Mouse (Mus musculus) heart, adult 2 months (tissue): Measurements from ENCODE around the gene Srebf1. TPM values are rescaled to one million over a fixed set of nuclear protein-coding genes. Genes with fewer than 3 reads are reported as not detected.

ENCODE experiments used
- DNase-seq, 2 experiments: peaks; one replicate each; pipeline ENCODE4 v3.0.0; 2021
- H3K27ac ChIP-seq: fragments of 200-600 bp; 2 replicates; pipeline ENCODE4 v1.8.1; 2022
- H3K27me3 ChIP-seq: fragments of 200-500 bp; 2 replicates; pipeline ENCODE4 v1.6.1; 2012; ENCODE audit warnings: mild to moderate bottlenecking, low read length, inconsistent platforms, mixed read lengths; ENCODE audit not compliant: control insufficient read depth, insufficient read depth
- H3K36me3 ChIP-seq: fragments of 200-500 bp; 2 replicates; pipeline ENCODE4 v1.6.1; 2012; ENCODE audit warnings: low read length, inconsistent platforms; ENCODE audit not compliant: control insufficient read depth, insufficient read depth
- H3K4me1 ChIP-seq: fragments of 200-500 bp; 2 replicates; pipeline ENCODE4 v1.6.1; 2011; ENCODE audit warnings: low read length; ENCODE audit not compliant: control insufficient read depth, insufficient read depth
- H3K4me3 ChIP-seq: fragments of 200-600 bp; 2 replicates; pipeline ENCODE4 v1.8.1; 2022
- H3K79me2 ChIP-seq: fragments of 200-500 bp; replicated peaks from 2 replicates; pipeline ENCODE4 v1.6.1; 2012; ENCODE audit warnings: mild to moderate bottlenecking, inconsistent platforms, low read length, moderate library complexity, mixed read lengths; ENCODE audit not compliant: control insufficient read depth, insufficient read depth
- H3K9ac ChIP-seq: fragments of 200-500 bp; 2 replicates; pipeline ENCODE4 v1.6.1; 2012; ENCODE audit warnings: low read depth, mild to moderate bottlenecking, control low read depth, inconsistent platforms, low read length, mixed read lengths
- CTCF ChIP-seq: fragments of 200-600 bp; IDR thresholded peaks from 2 replicates; pipeline ENCODE4 v1.8.1; 2022; ENCODE audit warnings: antibody characterized with exemption, mild to moderate bottlenecking, moderate library complexity
- EP300 ChIP-seq: fragments of 200-500 bp; IDR thresholded peaks from 2 replicates; pipeline ENCODE4 v1.6.1; 2011; ENCODE audit warnings: low read depth, low read length, control low read depth; ENCODE audit not compliant: insufficient read depth
- POLR2A ChIP-seq: fragments of 200-500 bp; IDR thresholded peaks from 2 replicates; pipeline ENCODE4 v1.6.1; 2011; ENCODE audit warnings: mild to moderate bottlenecking, low read depth, low read length, control low read depth; ENCODE audit not compliant: insufficient read depth
- WGBS: fragments of 180-500 bp; shearing (Covaris S2); methylation state at CpG from one replicate; pipeline ENCODE4 v1.1.7; 2018; 5-methylcytosine and 5-hydroxymethylcytosine counted together
- intact Hi-C: fragments of 180-260 bp; cut with DNase I; formaldehyde crosslinking; loops from one replicate; pipeline ENCODE4 v1.15.1; 2025
- polyA plus RNA-seq: library from polyadenylated mRNA; depleted of rRNA; stranded (reverse); fragments of >200 nt; gene quantifications from 2 replicates; pipeline ENCODE4 v1.2.3, GENCODE M21; 2012
- total RNA-seq, 2 experiments: library from RNA; stranded (reverse); gene quantifications; 2 replicates each; pipeline ENCODE4 v1.2.3; 2021

Gene Srebf1
- total and polyA plus RNA-seq, 3 experiments: 25.3 to 54.0 (median 35.4) TPM

GRCm38 (mm10) chr11:60247753-60248550 lies 25.6 kb upstream of the Srebf1 start:
- Histone ChIP-seq H3K4me3 (no peak overlapping the region), H3K27ac (no peak overlapping the region; the same call in 1 of the 2 replicates), H3K4me1 (peaks cover 5% of the 10 kb centered on the region), H3K79me2 (no peaks in the 10 kb centered on the region), H3K9ac (no peak overlapping the region), H3K36me3 (0 out of 2 replicates have a peak, but pooled peaks cover 2% of the 10 kb centered on the region), H3K27me3 (no peaks in the 10 kb centered on the region)
- intact Hi-C loops: no loop called here
- 35% methylated on average over 5 of the region's 5 CpGs for WGBS
- no peak for TF ChIP-seq CTCF
- no peak for DNase-seq

GRCm38 (mm10) chr11:60246077-60246476 lies 23.7 kb upstream of the Srebf1 start:
- Histone ChIP-seq H3K27me3 (no peaks in the 10 kb centered on the region), H3K79me2 (no peaks in the 10 kb centered on the region), H3K4me3 (no peak overlapping the region), H3K36me3 (0 out of 2 replicates have a peak, but pooled peaks cover 2% of the 10 kb centered on the region), H3K9ac (no peak overlapping the region), H3K4me1 (peaks cover 5% of the 10 kb centered on the region), H3K27ac (no peak overlapping the region; the same call in 1 of the 2 replicates)
- intact Hi-C loops: no loop called here
- no peak for DNase-seq
- TF ChIP-seq CTCF (no peak), EP300 (no peak), POLR2A (no peak)

- TF ChIP-seq EP300 (no peak), POLR2A (no peak), CTCF (no peak)
- no peak for DNase-seq
Observed at GRCm38 (mm10) chr11:60244503-60245143, 22.2 kb upstream of the Srebf1 start.

GRCm38 (mm10) chr11:60240509-60240908 lies 18.1 kb upstream of the Srebf1 start:
- no peak overlapping the region for H3K27ac ChIP-seq
- WGBS: 50% methylated on average over 4 of the region's 4 CpGs
- H3K27me3 ChIP-seq: no peaks in the 10 kb centered on the region
- H3K4me1 ChIP-seq: peaks cover 2% of the 10 kb centered on the region; the same call in 1 of the 2 replicates
- H3K36me3 ChIP-seq: 0 out of 2 replicates have a peak, but pooled peaks cover 2% of the 10 kb centered on the region
- DNase-seq: no peak
- intact Hi-C loops: no loop called here
- TF ChIP-seq EP300 (no peak), CTCF (no peak), POLR2A (no peak)
- no peak overlapping the region for H3K4me3 ChIP-seq
- H3K9ac ChIP-seq: no peak overlapping the region
- no peaks in the 10 kb centered on the region for H3K79me2 ChIP-seq

More at GRCm38 (mm10) chr11:60244503-60245143, 22.2 kb upstream of the Srebf1 start:
- Histone ChIP-seq H3K27ac (peak overlapping the region; percentile 78), H3K27me3 (no peaks in the 10 kb centered on the region), H3K79me2 (no peaks in the 10 kb centered on the region), H3K4me3 (no peak overlapping the region), H3K36me3 (0 out of 2 replicates have a peak, but pooled peaks cover 2% of the 10 kb centered on the region), H3K4me1 (peaks cover 5% of the 10 kb centered on the region), H3K9ac (no peak overlapping the region)
- 61% methylated on average over 11 of the region's 11 CpGs for whole genome bisulfite sequencing
- intact Hi-C loops: no loop called here

- WGBS: 88% methylated on average over 5 of the region's 5 CpGs
- Histone ChIP-seq H3K9ac (no peak overlapping the region), H3K27ac (no peak overlapping the region), H3K27me3 (no peaks in the 10 kb centered on the region), H3K36me3 (no peaks in the 10 kb centered on the region), H3K4me1 (peaks cover 3% of the 10 kb centered on the region; the same call in 1 of the 2 replicates), H3K4me3 (no peak overlapping the region), H3K79me2 (no peaks in the 10 kb centered on the region)
- TF ChIP-seq POLR2A: no peak
- TF ChIP-seq CTCF: no peak
- TF ChIP-seq EP300: no peak
- DNase-seq: no peak
- intact Hi-C loops: no loop called here
Observed at GRCm38 (mm10) chr11:60235351-60235750, 13.0 kb upstream of the Srebf1 start.

- intact Hi-C loops: no loop called here
- Histone ChIP-seq H3K4me1 (peaks cover 3% of the 10 kb centered on the region; the same call in 1 of the 2 replicates), H3K9ac (no peak overlapping the region; the same call in 1 of the 2 replicates), H3K27ac (peak overlapping the region; percentile 88), H3K79me2 (no peaks in the 10 kb centered on the region), H3K27me3 (no peaks in the 10 kb centered on the region), H3K36me3 (no peaks in the 10 kb centered on the region), H3K4me3 (no peak overlapping the region)
- TF ChIP-seq CTCF: no peak
- TF ChIP-seq POLR2A: no peak
- no peak for TF ChIP-seq EP300
- peak; percentile 53 to 67 for DNase-seq
- 66% methylated on average over 8 of the region's 8 CpGs for WGBS
Observed at GRCm38 (mm10) chr11:60233235-60233634, 10.9 kb upstream of the Srebf1 start.
